Mouse (Mus musculus): ENCODE results near the gene Pgap3.

The Pgap3 gene

GRCm38 (mm10) chr11:98360866-98361521 lies 39.3 kb downstream of the Pgap3 start:
- in situ Hi-C loops (cut with MboI; ENCODE audit: unreplicated experiment in 2 of 2) = no loop called here

- in situ Hi-C loops (cut with MboI; ENCODE audit: unreplicated experiment in 2 of 2) = no loop called here
These were observed 41.9 kb downstream of the Pgap3 start, which contains the start of gene Stard3 for GRCm38 (mm10) chr11:98358161-98359083. Gene Stard3, plus strand, starts transcription at chr11:98358368.

DNA sequence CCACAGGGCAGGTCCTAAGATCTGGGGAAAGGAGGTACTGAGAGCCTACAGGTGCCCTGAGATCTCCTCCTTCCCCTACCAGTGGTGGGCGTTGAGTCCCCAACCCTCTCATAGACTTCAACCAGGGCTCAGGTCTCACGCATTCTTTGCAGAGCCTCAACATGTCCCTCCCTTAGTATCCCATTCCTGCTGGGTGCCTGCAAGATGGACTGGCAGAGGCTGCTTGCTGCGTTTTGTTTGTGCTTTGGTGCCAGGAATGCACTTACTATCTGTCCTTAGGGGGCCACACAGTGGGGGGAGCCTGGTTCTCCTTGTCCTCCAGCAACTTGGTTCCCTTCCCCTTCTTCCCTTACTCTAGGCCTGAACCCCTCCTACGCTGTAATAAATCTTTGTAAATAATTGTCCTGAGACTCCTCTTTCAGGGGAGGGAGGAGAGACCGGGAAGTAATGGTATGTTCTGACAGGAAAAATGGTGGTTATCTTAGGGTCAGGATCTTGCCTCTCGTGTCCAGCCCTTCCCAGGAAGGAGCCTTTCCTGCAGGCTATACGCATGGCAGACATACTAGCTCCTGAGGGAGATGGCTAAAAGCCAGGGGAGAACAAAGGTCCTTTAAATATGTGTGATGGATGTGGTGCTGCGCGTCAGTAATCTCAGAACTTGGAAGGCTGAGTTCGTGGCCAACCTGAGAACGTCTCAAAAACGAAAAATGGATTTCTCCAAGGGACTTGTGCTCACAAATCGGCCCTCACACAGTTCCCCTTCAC lies 42.7 kb downstream of the Pgap3 start:
- in situ Hi-C loops (cut with MboI; ENCODE audit: unreplicated experiment in 2 of 2) = no loop called here

GRCm38 (mm10) chr11:98356625-98357394 lies 43.5 kb downstream of the Pgap3 start:
- in situ Hi-C loops (cut with MboI; ENCODE audit: unreplicated experiment in 2 of 2) = no loop called here

DNA sequence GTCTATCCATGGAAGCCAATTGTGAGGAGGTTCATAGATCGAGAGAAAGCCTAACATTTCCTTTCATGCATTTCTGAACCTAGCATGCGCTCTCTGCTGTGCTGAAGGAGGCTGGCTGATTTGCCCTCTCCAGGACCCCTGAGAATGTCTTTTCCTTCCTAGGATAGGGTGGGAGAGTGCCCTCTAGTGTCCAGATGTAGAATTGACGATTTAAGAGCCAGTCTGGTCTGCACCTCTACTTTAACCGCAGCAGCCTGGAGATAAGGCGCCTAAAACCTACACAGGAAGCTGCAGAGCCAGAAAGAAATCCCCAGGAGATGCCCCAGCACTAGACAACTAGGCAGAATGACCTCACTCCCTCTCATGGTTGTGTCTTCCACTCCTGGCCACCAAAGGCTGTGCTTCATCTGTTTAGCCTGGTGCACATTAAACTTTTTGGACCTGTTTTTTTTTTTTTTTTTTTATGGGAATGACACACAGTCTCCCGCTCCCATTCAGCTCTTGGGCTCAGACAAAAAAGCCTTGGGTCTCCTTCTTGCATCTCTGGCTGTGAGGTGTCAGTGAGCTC lies 44.5 kb downstream of the Pgap3 start:
- in situ Hi-C loops (cut with MboI; ENCODE audit: unreplicated experiment in 2 of 2) = no loop called here

DNA sequence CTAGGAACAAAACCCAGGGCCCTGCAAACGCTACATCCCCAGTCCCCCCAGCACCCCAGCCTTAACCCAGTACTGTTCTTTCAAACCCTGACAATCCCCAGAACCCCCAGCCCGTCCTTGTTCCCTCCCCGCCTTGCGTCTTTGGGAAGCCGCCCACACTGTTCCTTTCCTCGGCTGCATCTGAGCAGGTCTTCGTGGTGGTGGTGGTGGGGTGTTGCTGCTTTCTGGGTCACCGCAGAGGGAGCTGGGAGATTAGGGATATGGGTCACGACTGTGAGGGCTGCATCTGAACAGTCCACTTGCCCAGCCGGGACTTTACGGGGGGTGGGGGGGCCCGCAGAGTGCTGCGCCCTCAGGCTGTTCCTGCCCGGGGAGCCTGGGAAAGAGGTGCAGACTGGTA lies 45.8 kb downstream of the Pgap3 start:
- in situ Hi-C loops (cut with MboI; ENCODE audit: unreplicated experiment in 2 of 2) = no loop called here

- in situ Hi-C loops (cut with MboI; ENCODE audit: unreplicated experiment in 2 of 2) = no loop called here
These were observed 46.6 kb downstream of the Pgap3 start for GRCm38 (mm10) chr11:98353651-98354211.

- in situ Hi-C loops (cut with MboI; ENCODE audit: unreplicated experiment in 2 of 2) = no loop called here
These were observed 47.9 kb downstream of the Pgap3 start for GRCm38 (mm10) chr11:98352272-98352990.

GRCm38 (mm10) chr11:98349308-98349707 lies 51.0 kb downstream of the Pgap3 start:
- in situ Hi-C loops (cut with MboI; ENCODE audit: unreplicated experiment in 2 of 2) = loop anchor here in 1 of 2 experiments (10.0 kb wide), 1 partner anchor 105 kb away; no protein-coding TSS in a partner anchor

GRCm38 (mm10) chr11:98348083-98348961 lies 52.0 kb downstream of the Pgap3 start, which contains the start of gene Ppp1r1b:
Gene Ppp1r1b, plus strand, starts transcription at chr11:98348404.
- in situ Hi-C loops (cut with MboI; ENCODE audit: unreplicated experiment in 2 of 2) = loop anchor here in 1 of 2 experiments (10.0 kb wide), 1 partner anchor 106 kb away; no protein-coding TSS in a partner anchor

DNA sequence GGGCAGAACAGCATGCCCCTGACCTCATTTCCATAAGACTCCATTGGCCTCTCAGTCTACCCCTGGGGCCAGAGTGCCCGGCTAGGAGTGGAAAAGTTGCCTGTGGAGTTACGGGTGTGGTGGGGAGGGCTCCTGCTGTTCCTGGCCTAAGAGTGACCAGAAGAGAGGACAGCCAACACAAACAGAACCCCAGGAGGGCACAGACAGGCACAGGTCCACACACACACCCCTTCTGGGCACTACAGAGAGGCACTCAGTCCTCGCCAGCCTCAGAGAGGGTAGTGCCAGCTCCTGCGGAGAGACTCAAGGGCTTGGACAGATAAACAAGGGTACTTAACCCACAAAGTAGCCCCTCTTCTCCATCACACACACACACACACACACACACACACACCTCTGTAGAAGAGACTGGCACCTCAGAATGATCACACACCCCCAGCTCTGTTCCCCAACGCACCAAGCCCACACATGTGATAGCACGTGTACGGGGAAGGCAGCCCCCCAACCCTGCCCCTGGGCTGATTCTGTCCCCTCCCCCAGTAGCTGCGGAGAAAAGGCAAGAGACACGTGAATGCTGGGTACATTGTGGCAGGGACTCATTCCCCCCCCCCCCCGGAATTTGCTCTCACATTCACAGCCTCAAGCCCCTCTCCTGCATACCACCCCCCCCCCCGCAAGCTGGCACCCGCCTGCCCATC lies 52.8 kb downstream of the Pgap3 start:
- in situ Hi-C loops (cut with MboI; ENCODE audit: unreplicated experiment in 2 of 2) = loop anchor here in 1 of 2 experiments (10.0 kb wide), 1 partner anchor 107 kb away; no protein-coding TSS in a partner anchor

- in situ Hi-C loops (cut with MboI; ENCODE audit: unreplicated experiment in 2 of 2) = loop anchor here in 1 of 2 experiments (10.0 kb wide), 1 partner anchor 109 kb away; no protein-coding TSS in a partner anchor
These were observed 54.1 kb downstream of the Pgap3 start for GRCm38 (mm10) chr11:98346168-98346567.

GRCm38 (mm10) chr11:98345253-98345652 lies 55.0 kb downstream of the Pgap3 start:
- in situ Hi-C loops (cut with MboI; ENCODE audit: unreplicated experiment in 2 of 2) = loop anchor here in 1 of 2 experiments (10.0 kb wide), 1 partner anchor 110 kb away; no protein-coding TSS in a partner anchor

- in situ Hi-C loops (cut with MboI; ENCODE audit: unreplicated experiment in 2 of 2) = loop anchor here (5.0 to 10.0 kb wide), 6 partner anchors 45 to 250 kb away; partner anchors contain the start of genes Grb7 (in 1 of the 2), Ikzf3 (in 1 of the 2) and Pnmt (in 1 of the 2)
These were observed 58.0 kb downstream of the Pgap3 start for GRCm38 (mm10) chr11:98342000-98342945.

- in situ Hi-C loops (cut with MboI; ENCODE audit: unreplicated experiment in 2 of 2) = loop anchor here (5.0 to 10.0 kb wide), 6 partner anchors 46 to 251 kb away; partner anchors contain the start of genes Grb7 (in 1 of the 2), Ikzf3 (in 1 of the 2) and Pnmt (in 1 of the 2)
These were observed 59.1 kb downstream of the Pgap3 start for GRCm38 (mm10) chr11:98341174-98341573.

Data from v-Abl transformed pro-B cells (cell line).